Mouse (Mus musculus) small intestine, adult 2 months (tissue): Measurements from ENCODE around the gene Cdc37l1. TPM values are rescaled to one million over a fixed set of nuclear protein-coding genes. Genes with fewer than 3 reads are reported as not detected.

Experiments
- H3K27ac ChIP-seq: fragments of 200-500 bp; 2 replicates; pipeline ENCODE4 v1.5.1; 2012; ENCODE audit warnings: low read depth, low read length, control low read depth, inconsistent platforms; ENCODE audit not compliant: insufficient read depth
- H3K27me3 ChIP-seq: fragments of 200-500 bp; 2 replicates; pipeline ENCODE4 v1.6.1; 2012; ENCODE audit warnings: mild to moderate bottlenecking, moderate library complexity, low read length, inconsistent platforms; ENCODE audit not compliant: control insufficient read depth, insufficient read depth
- H3K36me3 ChIP-seq: fragments of 200-500 bp; 2 replicates; pipeline ENCODE4 v1.6.1; 2012; ENCODE audit warnings: mild to moderate bottlenecking, low read length, control low read depth, inconsistent platforms; ENCODE audit not compliant: control insufficient read depth, insufficient read depth
- H3K4me1 ChIP-seq: fragments of 200-500 bp; 2 replicates; pipeline ENCODE4 v1.6.1; 2012; ENCODE audit warnings: low read length, inconsistent platforms, mixed read lengths; ENCODE audit not compliant: control insufficient read depth, insufficient read depth, insufficient read length
- H3K4me3 ChIP-seq: fragments of 200-500 bp; 2 replicates; pipeline ENCODE4 v1.5.1; 2012; ENCODE audit warnings: low read depth, mild to moderate bottlenecking, control low read depth, inconsistent platforms, low read length, moderate library complexity
- CTCF ChIP-seq: fragments of 200-500 bp; IDR thresholded peaks from 2 replicates; pipeline ENCODE4 v1.5.1; 2012; ENCODE audit warnings: low read depth, mild to moderate bottlenecking, control low read depth, inconsistent platforms, low read length, moderate library complexity, mixed read lengths; ENCODE audit not compliant: insufficient replicate concordance, insufficient read length; ENCODE audit errors: extremely low read depth
- POLR2A ChIP-seq: fragments of 200-500 bp; IDR thresholded peaks from 2 replicates; pipeline ENCODE4 v1.6.1; 2012; ENCODE audit warnings: low read depth, mild to moderate bottlenecking, control low read depth, inconsistent platforms, low read length, moderate library complexity
- WGBS: fragments of 180-500 bp; shearing (Covaris S2); methylation state at CpG from one replicate; pipeline ENCODE4 v1.1.7; 2018; 5-methylcytosine and 5-hydroxymethylcytosine counted together
- polyA plus RNA-seq: library from polyadenylated mRNA; depleted of rRNA; stranded (reverse); fragments of >200 nt; gene quantifications from 2 replicates; pipeline ENCODE4 v1.2.3, GENCODE M21; 2012

Cdc37l1 gene
- polyA plus RNA-seq, 1 experiment: 2.6 TPM

- H3K4me1 ChIP-seq: peaks cover 14% of the 10 kb centered on the region; the same call in 1 of the 2 replicates
- peak overlapping the region; percentile 52 for H3K4me3 ChIP-seq
- no peak for TF ChIP-seq CTCF
- TF ChIP-seq POLR2A: no peak
- H3K27me3 ChIP-seq: no peaks in the 10 kb centered on the region
- peak overlapping the region; percentile 71 for H3K27ac ChIP-seq
- no peaks in the 10 kb centered on the region for H3K36me3 ChIP-seq
- WGBS: 14% methylated on average over 15 of the region's 15 CpGs
Measured at GRCm38 (mm10) chr19:29045956-29046650, 56.0 kb downstream of the Cdc37l1 start.

GRCm38 (mm10) chr19:29046961-29047333 lies 56.8 kb downstream of the Cdc37l1 start:
- WGBS: 5% methylated on average over 4 of the region's 4 CpGs
- H3K27me3 ChIP-seq: no peaks in the 10 kb centered on the region
- peaks cover 10% of the 10 kb centered on the region; the same call in 1 of the 2 replicates for H3K4me1 ChIP-seq
- H3K27ac ChIP-seq: peak overlapping the region; percentile 90
- H3K36me3 ChIP-seq: no peaks in the 10 kb centered on the region
- TF ChIP-seq POLR2A (no peak), CTCF (no peak)
- peak overlapping the region; percentile 99 for H3K4me3 ChIP-seq

- WGBS: under 1% methylated on average over 68 of the region's 68 CpGs
- H3K27ac ChIP-seq: peak within 1 kb of the TSS; percentile 90
- TF ChIP-seq CTCF (no peak), POLR2A (peak; percentile 78; the same call in 1 of the 2 replicates)
- peak within 1 kb of the TSS; percentile 99 for H3K4me3 ChIP-seq
- H3K36me3 ChIP-seq: no peaks in the 10 kb centered on the region
- peaks cover 8% of the 10 kb centered on the region; the same call in 1 of the 2 replicates for H3K4me1 ChIP-seq
- H3K27me3 ChIP-seq: no peaks in the 10 kb centered on the region
Measured at GRCm38 (mm10) chr19:29047334-29048170, 57.4 kb downstream of the Cdc37l1 start, which contains the start of gene Ak3. TSS of gene Ak3 (minus strand) at chr19:29047961.

- Histone ChIP-seq H3K27ac (no peak overlapping the region), H3K36me3 (no peaks in the 10 kb centered on the region), H3K27me3 (no peaks in the 10 kb centered on the region), H3K4me3 (no peak overlapping the region), H3K4me1 (peaks cover 8% of the 10 kb centered on the region; the same call in 1 of the 2 replicates)
- TF ChIP-seq POLR2A (no peak), CTCF (no peak)
- 77% methylated on average over 12 of the region's 12 CpGs for WGBS
Measured at GRCm38 (mm10) chr19:29049401-29050075, 59.4 kb downstream of the Cdc37l1 start.

- Histone ChIP-seq H3K36me3 (no peaks in the 10 kb centered on the region), H3K27me3 (no peaks in the 10 kb centered on the region), H3K27ac (no peak overlapping the region), H3K4me1 (peaks cover 9% of the 10 kb centered on the region; the same call in 1 of the 2 replicates), H3K4me3 (no peak overlapping the region)
- TF ChIP-seq CTCF (no peak), POLR2A (no peak)
- WGBS: 52% methylated on average over 9 of the region's 9 CpGs
Measured at GRCm38 (mm10) chr19:29050186-29050980, 60.2 kb downstream of the Cdc37l1 start.

GRCm38 (mm10) chr19:29052786-29053185 lies 62.6 kb downstream of the Cdc37l1 start:
- Histone ChIP-seq H3K36me3 (no peaks in the 10 kb centered on the region), H3K27ac (peak overlapping the region; percentile 54; the same call in 1 of the 2 replicates), H3K4me1 (peaks cover 11% of the 10 kb centered on the region; the same call in 1 of the 2 replicates), H3K27me3 (no peaks in the 10 kb centered on the region), H3K4me3 (no peak overlapping the region)
- WGBS: 49% methylated on average over 12 of the region's 12 CpGs
- TF ChIP-seq CTCF: no peak
- no peak for TF ChIP-seq POLR2A
